Mouse (Mus musculus): Measurements from ENCODE around the gene Usp32. TPM values are rescaled to one million over a fixed set of nuclear protein-coding genes. Genes with fewer than 3 reads are reported as not detected.

Gene Usp32
- total and polyA plus RNA-seq, 3 experiments = 4.0 to 24.5 (median 22.6) TPM

DNA sequence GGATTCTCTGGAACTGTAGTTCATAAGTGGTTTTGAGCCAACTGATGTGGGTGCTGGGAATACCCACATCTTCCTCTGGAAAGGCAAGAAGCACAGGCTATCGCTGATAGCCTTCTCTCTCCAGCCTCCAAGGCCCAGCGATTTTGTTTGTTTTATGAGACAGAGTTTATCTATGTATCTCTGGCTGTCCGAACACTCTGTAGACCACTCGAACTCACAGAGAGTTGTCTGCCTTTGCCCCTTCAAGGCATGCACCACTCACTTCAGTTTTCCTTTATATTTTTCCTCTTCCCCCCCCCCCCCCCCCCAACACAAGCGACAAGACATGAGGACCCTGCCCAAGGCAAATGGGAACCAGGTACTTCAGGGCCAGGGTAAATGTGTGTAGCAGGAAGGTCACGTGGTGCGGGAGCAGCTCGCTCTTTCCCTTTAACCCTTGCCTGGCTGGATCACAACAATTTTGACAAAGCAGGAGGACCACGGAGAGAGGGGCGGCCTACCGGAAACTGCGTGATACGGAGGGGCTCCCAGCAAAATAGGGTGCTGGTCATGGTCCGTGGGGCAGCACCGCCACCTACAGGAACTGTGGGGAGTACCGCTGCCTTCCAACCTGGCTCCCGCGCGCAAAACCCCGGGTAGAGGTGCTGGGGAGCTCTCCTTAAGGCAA, 42.8 kb upstream of the Usp32 start:
- no peaks in the 10 kb centered on the region; the same call in 1 of the 2 replicates for H3K4me1 ChIP-seq (ENCODE audit: control insufficient read depth, insufficient read depth, low read length)
- H3K79me2 ChIP-seq (replicated peaks; ENCODE audit: control insufficient read depth, insufficient read depth, low read length) = no peaks in the 10 kb centered on the region
- intact Hi-C loops (cut with DNase I) = loop anchor here (5.0 to 10.0 kb wide), 2 partner anchors 168 to 265 kb away; partner anchors contain the start of gene Znhit3
- H3K27ac ChIP-seq = no peak overlapping the region
- peak; percentile 61 to 73 for DNase-seq
- peak overlapping the region; percentile 46 for H3K4me3 ChIP-seq
- H3K36me3 ChIP-seq (ENCODE audit: control insufficient read depth, insufficient read depth, low read length) = no peaks in the 10 kb centered on the region
- 6% methylated on average over 20 of the region's 20 CpGs for WGBS
- H3K27me3 ChIP-seq (ENCODE audit: control insufficient read depth, insufficient read depth, low read length) = no peaks in the 10 kb centered on the region
- TF ChIP-seq EP300 (IDR thresholded peaks at IDR 0.05; ENCODE audit: insufficient read depth, low read depth, low read length) = 0 out of 2 replicates have a peak, but pooled peaks have one; percentile 38
- TF ChIP-seq CTCF (IDR thresholded peaks at IDR 0.05) = peak; percentile 84
- TF ChIP-seq POLR2A (IDR thresholded peaks at IDR 0.05; ENCODE audit: insufficient read depth, low read depth, low read length) = no peak
- peak overlapping the region; percentile 57 for H3K9ac ChIP-seq (ENCODE audit: low read depth, low read length)

DNA sequence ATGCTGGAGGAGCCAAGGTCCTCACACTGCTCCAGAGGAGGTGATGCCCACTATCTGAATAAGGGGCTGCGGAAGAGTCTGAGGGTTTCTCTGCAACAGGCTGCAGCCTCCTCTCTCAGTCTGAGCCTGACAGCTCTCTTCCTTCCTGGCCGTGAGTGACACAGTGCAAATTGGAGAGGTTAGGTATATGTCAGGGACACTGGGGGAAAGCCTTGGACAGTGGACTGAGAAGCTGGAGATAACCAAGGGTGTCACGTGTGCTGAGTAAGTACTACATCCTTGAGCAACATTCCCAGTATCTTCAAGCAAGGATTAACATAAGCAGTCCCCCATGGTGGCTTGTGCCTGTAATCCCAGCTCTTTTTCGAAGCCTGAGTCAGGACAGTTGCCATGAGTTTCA, 38.5 kb upstream of the Usp32 start:
- no peak for DNase-seq
- Histone ChIP-seq H3K4me3 (no peak overlapping the region), H3K4me1 (ENCODE audit: control insufficient read depth, insufficient read depth, low read length) (no peaks in the 10 kb centered on the region; the same call in 1 of the 2 replicates), H3K36me3 (ENCODE audit: control insufficient read depth, insufficient read depth, low read length) (no peaks in the 10 kb centered on the region), H3K27ac (no peak overlapping the region), H3K9ac (ENCODE audit: low read depth, low read length) (no peak overlapping the region), H3K79me2 (replicated peaks; ENCODE audit: control insufficient read depth, insufficient read depth, low read length) (no peaks in the 10 kb centered on the region), H3K27me3 (ENCODE audit: control insufficient read depth, insufficient read depth, low read length) (no peaks in the 10 kb centered on the region)
- WGBS = 67% methylated on average over 4 of the region's 4 CpGs
- TF ChIP-seq CTCF (IDR thresholded peaks at IDR 0.05) (no peak), POLR2A (IDR thresholded peaks at IDR 0.05; ENCODE audit: insufficient read depth, low read depth, low read length) (no peak), EP300 (IDR thresholded peaks at IDR 0.05; ENCODE audit: insufficient read depth, low read depth, low read length) (no peak)
- intact Hi-C loops (cut with DNase I) = no loop called here

DNA sequence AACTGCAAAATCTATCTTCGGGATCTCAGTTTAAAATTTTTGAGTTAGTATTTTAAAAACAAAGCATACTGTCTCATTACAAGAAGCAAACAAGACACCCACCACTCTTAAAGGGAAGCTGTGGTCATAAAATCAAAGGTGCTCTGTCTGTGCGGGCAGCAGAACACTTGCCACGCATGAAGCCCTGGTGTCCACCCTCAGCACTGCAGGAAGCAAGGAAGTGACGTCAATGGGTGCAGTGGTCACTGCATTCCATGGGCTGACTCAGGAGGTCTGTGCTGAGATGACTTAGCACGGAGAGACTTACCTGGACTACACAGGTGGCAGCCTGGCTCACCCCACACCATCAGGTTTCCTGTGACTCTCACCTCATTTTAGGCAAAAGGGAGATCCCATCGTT, 37.8 kb upstream of the Usp32 start:
- 76% methylated on average over 6 of the region's 6 CpGs for WGBS
- Histone ChIP-seq H3K27me3 (ENCODE audit: control insufficient read depth, insufficient read depth, low read length) (no peaks in the 10 kb centered on the region), H3K9ac (ENCODE audit: low read depth, low read length) (no peak overlapping the region), H3K4me3 (no peak overlapping the region), H3K36me3 (ENCODE audit: control insufficient read depth, insufficient read depth, low read length) (no peaks in the 10 kb centered on the region), H3K4me1 (ENCODE audit: control insufficient read depth, insufficient read depth, low read length) (no peaks in the 10 kb centered on the region), H3K79me2 (replicated peaks; ENCODE audit: control insufficient read depth, insufficient read depth, low read length) (no peaks in the 10 kb centered on the region), H3K27ac (no peak overlapping the region)
- intact Hi-C loops (cut with DNase I) = no loop called here
- TF ChIP-seq EP300 (IDR thresholded peaks at IDR 0.05; ENCODE audit: insufficient read depth, low read depth, low read length) (no peak), CTCF (IDR thresholded peaks at IDR 0.05) (no peak), POLR2A (IDR thresholded peaks at IDR 0.05; ENCODE audit: insufficient read depth, low read depth, low read length) (no peak)
- no peak for DNase-seq

DNA sequence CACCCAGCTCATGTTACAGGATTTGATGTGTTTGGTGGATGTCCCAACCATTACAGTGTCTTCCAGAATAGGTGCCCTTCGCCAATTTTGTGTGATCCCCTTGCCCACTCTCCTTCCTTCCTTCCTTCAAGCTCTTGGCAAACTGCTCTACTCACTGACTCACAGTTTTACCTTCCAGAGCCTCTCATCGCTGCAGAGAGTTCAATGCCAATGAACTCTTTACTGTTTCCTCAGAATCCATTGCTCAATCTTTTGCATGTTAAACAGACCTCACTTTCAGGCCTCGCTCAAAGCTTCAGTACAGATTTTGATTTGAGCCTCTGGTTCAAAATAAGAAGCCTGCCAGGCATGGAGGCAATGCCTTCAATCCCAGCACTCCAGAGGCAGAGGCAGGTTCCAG, 36.0 kb upstream of the Usp32 start:
- Histone ChIP-seq H3K4me3 (no peak overlapping the region), H3K27me3 (ENCODE audit: control insufficient read depth, insufficient read depth, low read length) (no peaks in the 10 kb centered on the region), H3K27ac (no peak overlapping the region), H3K79me2 (replicated peaks; ENCODE audit: control insufficient read depth, insufficient read depth, low read length) (no peaks in the 10 kb centered on the region), H3K4me1 (ENCODE audit: control insufficient read depth, insufficient read depth, low read length) (no peaks in the 10 kb centered on the region), H3K36me3 (ENCODE audit: control insufficient read depth, insufficient read depth, low read length) (no peaks in the 10 kb centered on the region), H3K9ac (ENCODE audit: low read depth, low read length) (no peak overlapping the region)
- WGBS = 57% methylated on average over 3 of the region's 3 CpGs
- DNase-seq = no peak
- no peak for TF ChIP-seq CTCF (IDR thresholded peaks at IDR 0.05)
- TF ChIP-seq EP300 (IDR thresholded peaks at IDR 0.05; ENCODE audit: insufficient read depth, low read depth, low read length) = no peak
- TF ChIP-seq POLR2A (IDR thresholded peaks at IDR 0.05; ENCODE audit: insufficient read depth, low read depth, low read length) = no peak
- intact Hi-C loops (cut with DNase I) = no loop called here

DNA sequence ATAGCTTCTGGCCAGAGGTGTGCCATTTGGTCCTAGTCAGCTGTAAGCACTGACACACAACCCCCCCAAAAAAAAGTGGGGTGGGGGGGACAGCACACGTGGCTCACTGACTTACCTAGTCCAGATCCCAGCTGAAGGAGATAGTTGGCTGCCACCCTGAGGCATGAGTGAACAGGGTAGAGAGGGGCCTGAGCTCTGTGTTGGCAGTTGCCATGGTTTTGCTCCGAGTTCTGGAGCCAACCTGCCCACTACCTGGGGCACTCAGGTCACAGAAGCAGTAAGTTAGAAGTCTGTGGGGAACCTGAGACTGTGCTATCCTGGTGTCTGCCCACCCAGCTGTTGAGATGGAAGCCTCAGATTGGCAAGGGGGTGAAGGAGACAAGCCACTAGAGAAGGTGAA, 30.9 kb upstream of the Usp32 start:
- H3K9ac ChIP-seq (ENCODE audit: low read depth, low read length) = no peak overlapping the region
- H3K4me1 ChIP-seq (ENCODE audit: control insufficient read depth, insufficient read depth, low read length) = no peaks in the 10 kb centered on the region
- H3K4me3 ChIP-seq = no peak overlapping the region
- no peaks in the 10 kb centered on the region for H3K36me3 ChIP-seq (ENCODE audit: control insufficient read depth, insufficient read depth, low read length)
- no peak for DNase-seq
- TF ChIP-seq POLR2A (IDR thresholded peaks at IDR 0.05; ENCODE audit: insufficient read depth, low read depth, low read length) = no peak
- WGBS = 46% methylated on average over 2 of the region's 2 CpGs
- no peak overlapping the region for H3K27ac ChIP-seq
- H3K79me2 ChIP-seq (replicated peaks; ENCODE audit: control insufficient read depth, insufficient read depth, low read length) = no peaks in the 10 kb centered on the region
- H3K27me3 ChIP-seq (ENCODE audit: control insufficient read depth, insufficient read depth, low read length) = no peaks in the 10 kb centered on the region
- intact Hi-C loops (cut with DNase I) = loop anchor here (1.0 to 5.0 kb wide), 2 partner anchors 90 to 161 kb away; no protein-coding TSS in a partner anchor

DNA sequence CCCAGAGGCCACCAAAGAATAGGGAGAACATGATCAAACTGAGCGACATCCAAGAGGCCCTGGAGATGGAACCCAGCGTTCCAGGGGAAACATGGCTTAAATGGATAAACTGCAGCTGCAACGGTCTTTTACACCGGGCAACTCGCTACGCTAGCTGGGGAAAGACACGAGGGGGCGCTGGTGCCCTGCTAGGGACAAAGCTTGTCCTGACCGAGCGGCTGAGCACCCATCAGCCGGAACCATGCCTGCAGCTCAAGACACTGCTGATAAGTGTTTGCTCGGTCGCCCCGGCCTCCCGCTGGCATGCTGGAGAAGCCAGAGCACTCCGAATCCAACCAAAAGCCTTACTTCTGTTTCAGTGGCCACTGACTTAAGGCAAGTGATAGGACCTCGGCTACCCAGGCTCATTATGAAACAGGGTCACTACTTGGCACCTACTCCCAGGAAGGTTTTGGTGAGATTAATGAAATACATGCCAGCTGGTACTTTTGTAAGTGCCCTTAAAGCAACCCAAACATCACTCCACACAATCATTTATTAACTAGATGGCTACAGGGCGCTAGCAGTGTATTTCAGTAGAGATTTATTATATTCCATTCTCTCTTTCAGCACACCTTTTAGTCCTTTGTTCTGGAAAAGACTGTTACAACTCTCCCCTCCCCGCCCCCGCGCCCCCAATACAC, 30.2 kb upstream of the Usp32 start, which contains the start of gene 1700125H20Rik:
Gene 1700125H20Rik, plus strand, starts transcription at position 347 of the 683 bp plus-strand sequence.
- Histone ChIP-seq H3K4me1 (ENCODE audit: control insufficient read depth, insufficient read depth, low read length) (no peaks in the 10 kb centered on the region), H3K9ac (ENCODE audit: low read depth, low read length) (peak within 1 kb of the TSS; percentile 11), H3K36me3 (ENCODE audit: control insufficient read depth, insufficient read depth, low read length) (no peaks in the 10 kb centered on the region), H3K4me3 (peak within 1 kb of the TSS; percentile 5; the same call in 1 of the 2 replicates), H3K27me3 (ENCODE audit: control insufficient read depth, insufficient read depth, low read length) (no peaks in the 10 kb centered on the region), H3K79me2 (replicated peaks; ENCODE audit: control insufficient read depth, insufficient read depth, low read length) (no peaks in the 10 kb centered on the region), H3K27ac (no peak within 1 kb of the TSS)
- WGBS = 12% methylated on average over 21 of the region's 21 CpGs
- TF ChIP-seq EP300 (IDR thresholded peaks at IDR 0.05; ENCODE audit: insufficient read depth, low read depth, low read length) (peak; percentile 76), POLR2A (IDR thresholded peaks at IDR 0.05; ENCODE audit: insufficient read depth, low read depth, low read length) (no peak), CTCF (IDR thresholded peaks at IDR 0.05) (no peak; the same call in 1 of the 2 replicates)
- intact Hi-C loops (cut with DNase I) = loop anchor here (1.0 to 5.0 kb wide), 2 partner anchors 91 to 162 kb away; no protein-coding TSS in a partner anchor
- DNase-seq = peak; percentile 84 to 89

Data from heart, adult 2 months (tissue).